Mouse (Mus musculus): ENCODE results near the gene Gm10718. TPM values are rescaled to one million over a fixed set of nuclear protein-coding genes. Genes with fewer than 3 reads are reported as not detected.
"Not testable (repeated sequence)": the region's sequence is repeated elsewhere in the genome, so short reads cannot be mapped to it uniquely, and the experiment has no call there.

The Gm10718 gene
- polyA plus RNA-seq, 1 experiment from 2014 or later = not detected

DNA sequence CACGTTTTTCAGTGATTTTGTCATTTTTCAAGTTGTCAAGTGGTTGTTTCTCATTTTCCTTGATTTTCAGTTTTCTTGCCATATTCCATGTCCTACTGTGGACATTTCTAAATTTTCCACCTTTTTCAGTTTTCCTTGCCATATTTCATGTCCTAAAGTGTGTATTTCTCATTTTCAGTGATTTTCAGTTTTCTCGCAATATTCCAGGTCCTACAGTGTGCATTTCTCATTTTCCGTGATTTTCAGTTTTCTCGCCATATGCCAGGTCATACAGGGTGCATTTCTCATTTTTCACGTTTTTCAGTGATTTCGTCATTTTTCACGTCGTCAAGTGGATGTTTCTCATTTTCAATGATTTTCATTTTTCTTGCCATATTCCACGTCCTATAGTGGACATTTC is 4.4 kb upstream of the Gm10718 start:
- H3K36me3 ChIP-seq (ENCODE audit: inconsistent target); H3K79me2 ChIP-seq (ENCODE audit: inconsistent target); H3K4me3 ChIP-seq (ENCODE audit: inconsistent target); H3K27ac ChIP-seq: not testable (repeated sequence)
- 60% methylated on average over 9 of the region's 9 CpGs for WGBS (ENCODE audit: missing documents)

DNA sequence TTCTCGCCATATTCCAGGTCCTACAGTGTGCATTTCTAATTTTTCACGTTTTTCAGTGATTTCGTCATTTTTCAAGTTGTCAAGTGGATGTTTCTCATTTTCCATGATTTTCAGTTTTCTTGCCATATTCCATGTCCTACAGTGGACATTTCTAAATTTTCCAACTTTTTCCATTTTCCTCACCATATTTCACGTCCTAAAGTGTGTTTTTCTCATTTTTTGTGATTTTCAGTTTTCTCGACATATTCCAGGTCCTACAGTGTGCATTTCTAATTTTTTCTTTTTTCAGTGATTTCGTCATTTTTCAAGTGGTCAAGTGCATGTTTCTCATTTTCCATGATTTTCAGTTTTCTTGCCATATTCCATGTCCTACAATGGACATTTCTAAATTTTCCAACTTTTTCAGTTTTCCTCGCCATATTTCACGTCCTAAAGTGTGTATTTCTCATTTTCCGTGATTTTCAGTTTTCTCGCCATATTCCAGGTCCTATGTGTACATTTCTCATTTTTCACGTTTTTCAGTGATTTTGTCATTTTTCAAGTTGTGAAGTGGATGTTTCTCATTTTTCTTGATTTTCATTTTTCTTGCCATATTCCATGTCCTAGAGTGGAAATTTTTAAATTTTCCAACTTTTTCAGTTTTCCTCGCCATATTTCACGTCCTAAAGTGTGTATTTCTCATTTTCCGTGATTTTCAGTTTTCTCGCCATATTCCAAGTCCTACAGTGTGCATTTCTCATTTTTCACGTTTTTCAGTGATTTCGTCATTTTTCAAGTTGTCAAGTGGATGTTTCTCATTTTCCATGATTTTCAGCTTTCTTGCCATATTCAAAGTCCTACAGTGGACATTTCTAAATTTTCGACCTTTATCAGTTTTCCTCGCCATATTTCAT is 3.3 kb upstream of the Gm10718 start:
- not testable (repeated sequence) for H3K79me2 ChIP-seq (ENCODE audit: inconsistent target); H3K36me3 ChIP-seq (ENCODE audit: inconsistent target); H3K27ac ChIP-seq; H3K4me3 ChIP-seq (ENCODE audit: inconsistent target)
- WGBS (ENCODE audit: missing documents) = 75% methylated on average over 18 of the region's 19 CpGs

DNA sequence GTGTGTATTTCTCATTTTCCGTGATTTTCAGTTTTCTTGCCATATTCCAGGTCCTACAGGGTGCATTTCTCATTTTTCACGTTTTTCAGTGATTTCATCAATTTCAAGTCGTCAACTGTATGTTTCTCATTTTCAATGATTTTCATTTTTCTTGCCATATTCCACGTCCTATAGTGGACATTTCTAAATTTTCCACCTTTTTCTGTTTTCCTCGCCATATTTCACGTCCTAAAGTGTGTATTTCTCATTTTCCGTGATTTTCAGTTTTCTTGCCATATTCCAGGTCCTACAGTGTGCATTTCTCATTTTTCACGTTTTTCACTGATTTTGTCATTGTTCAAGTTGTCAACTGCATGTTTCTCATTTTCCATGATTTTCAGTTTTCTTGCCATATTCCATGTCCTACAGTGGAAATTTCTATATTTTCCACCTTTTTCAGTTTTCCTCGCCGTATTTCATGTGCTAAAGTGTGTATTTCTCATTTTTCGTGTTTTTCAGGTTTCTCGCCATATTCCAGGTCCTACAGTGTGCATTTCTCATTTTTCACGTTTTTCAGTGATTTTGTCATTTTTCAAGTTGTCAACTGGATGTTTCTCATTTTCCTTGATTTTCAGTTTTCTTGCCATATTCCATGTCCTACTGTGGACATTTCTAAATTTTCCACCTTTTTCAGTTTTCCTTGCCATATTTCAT is 885 bp upstream of the Gm10718 start:
- H3K27ac ChIP-seq; H3K36me3 ChIP-seq (ENCODE audit: inconsistent target); H3K4me3 ChIP-seq (ENCODE audit: inconsistent target); H3K79me2 ChIP-seq (ENCODE audit: inconsistent target): not testable (repeated sequence)
- WGBS (ENCODE audit: missing documents) = 73% methylated on average over 13 of the region's 13 CpGs

- not testable (repeated sequence) for H3K4me3 ChIP-seq (ENCODE audit: inconsistent target); H3K27ac ChIP-seq; H3K79me2 ChIP-seq (ENCODE audit: inconsistent target); H3K36me3 ChIP-seq (ENCODE audit: inconsistent target)
- 76% methylated on average over 16 of the region's 16 CpGs for WGBS (ENCODE audit: missing documents)
These were observed 770 bp downstream of the Gm10718 start for GRCm38 (mm10) chr9:3023985-3024648.

DNA sequence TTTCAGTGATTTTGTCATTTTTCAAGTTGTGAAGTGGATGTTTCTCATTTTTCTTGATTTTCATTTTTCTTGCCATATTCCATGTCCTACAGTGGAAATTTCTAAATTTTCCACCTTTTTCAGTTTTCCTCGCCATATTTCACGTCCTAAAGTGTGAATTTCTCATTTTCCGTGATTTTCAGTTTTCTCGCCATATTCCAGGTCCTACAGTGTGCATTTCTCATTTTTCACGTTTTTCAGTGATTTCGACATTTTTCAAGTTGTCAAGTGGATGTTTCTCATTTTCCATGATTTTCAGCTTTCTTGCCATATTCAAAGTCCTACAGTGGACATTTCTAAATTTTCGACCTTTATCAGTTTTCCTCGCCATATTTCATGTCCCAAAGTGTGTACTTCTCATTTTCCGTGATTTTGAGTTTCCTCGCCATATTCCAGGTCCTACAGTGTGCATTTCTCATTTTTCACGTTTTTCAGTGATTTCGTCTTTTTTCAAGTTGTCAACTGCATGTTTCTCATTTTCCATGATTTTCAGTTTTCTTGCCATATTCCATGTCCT is 1.6 kb downstream of the Gm10718 start, which contains the start of gene Gm10717:
Gene Gm10717 (plus strand): TSS at position 506 of the 556 bp plus-strand sequence.
- not testable (repeated sequence) for H3K36me3 ChIP-seq (ENCODE audit: inconsistent target); H3K4me3 ChIP-seq (ENCODE audit: inconsistent target); H3K79me2 ChIP-seq (ENCODE audit: inconsistent target); H3K27ac ChIP-seq
- 72% methylated on average over 12 of the region's 12 CpGs for whole genome bisulfite sequencing (ENCODE audit: missing documents)

DNA sequence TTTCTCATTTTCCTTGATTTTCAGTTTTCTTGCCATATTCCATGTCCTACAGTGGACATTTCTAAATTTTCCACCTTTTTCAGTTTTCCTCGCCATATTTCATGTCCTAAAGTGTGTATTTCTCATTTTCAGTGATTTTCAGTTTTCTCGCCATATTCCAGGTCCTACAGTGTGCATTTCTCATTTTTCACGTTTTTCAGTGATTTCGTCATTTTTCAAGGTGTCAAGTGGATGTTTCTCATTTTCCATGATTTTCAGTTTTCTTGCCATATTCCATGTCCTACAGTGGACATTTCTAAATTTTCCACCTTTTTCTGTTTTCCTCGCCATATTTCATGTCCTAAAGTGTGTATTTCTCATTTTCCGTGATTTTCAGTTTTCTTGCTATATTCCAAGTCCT is 2.3 kb downstream of the Gm10718 start:
- H3K27ac ChIP-seq; H3K4me3 ChIP-seq (ENCODE audit: inconsistent target); H3K36me3 ChIP-seq (ENCODE audit: inconsistent target); H3K79me2 ChIP-seq (ENCODE audit: inconsistent target): not testable (repeated sequence)
- 75% methylated on average over 6 of the region's 6 CpGs for WGBS (ENCODE audit: missing documents)

DNA sequence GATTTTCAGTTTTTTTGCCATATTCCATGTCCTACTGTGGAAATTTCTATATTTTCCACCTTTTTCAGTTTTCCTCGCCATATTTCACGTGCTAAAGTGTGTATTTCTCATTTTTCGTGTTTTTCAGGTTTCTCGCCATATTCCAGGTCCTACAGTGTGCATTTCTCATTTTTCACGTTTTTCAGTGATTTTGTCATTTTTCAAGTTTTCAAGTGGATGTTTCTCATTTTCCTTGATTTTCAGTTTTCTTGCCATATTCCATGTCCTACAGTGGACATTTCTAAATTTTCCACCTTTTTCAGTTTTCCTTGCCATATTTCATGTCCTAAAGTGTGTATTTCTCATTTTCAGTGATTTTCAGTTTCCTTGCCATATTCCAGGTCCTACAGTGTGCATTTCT is 2.8 kb downstream of the Gm10718 start:
- not testable (repeated sequence) for H3K36me3 ChIP-seq (ENCODE audit: inconsistent target); H3K79me2 ChIP-seq (ENCODE audit: inconsistent target); H3K27ac ChIP-seq; H3K4me3 ChIP-seq (ENCODE audit: inconsistent target)
- 82% methylated on average over 5 of the region's 5 CpGs for WGBS (ENCODE audit: missing documents)

DNA sequence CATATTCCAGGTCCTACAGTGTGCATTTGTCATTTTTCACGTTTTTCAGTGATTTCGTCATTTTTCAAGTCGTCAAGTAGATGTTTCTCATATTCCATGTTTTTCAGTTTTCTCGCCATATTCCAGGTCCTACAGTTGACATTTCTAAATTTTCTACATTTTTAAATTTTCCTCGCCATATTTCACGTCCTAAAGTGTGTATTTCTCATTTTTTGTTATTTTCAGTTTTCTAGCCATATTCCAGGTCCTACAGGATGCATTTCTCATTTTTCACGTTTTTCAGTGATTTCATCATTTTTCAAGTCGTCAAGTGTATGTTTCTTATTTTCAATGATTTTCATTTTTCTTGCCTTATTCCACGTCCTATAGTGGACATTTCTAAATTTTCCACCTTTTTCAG is 3.4 kb downstream of the Gm10718 start:
- H3K36me3 ChIP-seq (ENCODE audit: inconsistent target); H3K79me2 ChIP-seq (ENCODE audit: inconsistent target); H3K4me3 ChIP-seq (ENCODE audit: inconsistent target); H3K27ac ChIP-seq: not testable (repeated sequence)
- WGBS (ENCODE audit: missing documents) = 71% methylated on average over 9 of the region's 9 CpGs

GRCm38 (mm10) chr9:3027200-3027599 is 3.9 kb downstream of the Gm10718 start:
- H3K36me3 ChIP-seq (ENCODE audit: inconsistent target); H3K4me3 ChIP-seq (ENCODE audit: inconsistent target); H3K27ac ChIP-seq; H3K79me2 ChIP-seq (ENCODE audit: inconsistent target): not testable (repeated sequence)
- 80% methylated on average over 9 of the region's 9 CpGs for WGBS (ENCODE audit: missing documents)

GRCm38 (mm10) chr9:3029276-3030000 is 6.1 kb downstream of the Gm10718 start:
- 70% methylated on average over 16 of the region's 16 CpGs for WGBS (ENCODE audit: missing documents)
- H3K79me2 ChIP-seq (ENCODE audit: inconsistent target); H3K27ac ChIP-seq; H3K4me3 ChIP-seq (ENCODE audit: inconsistent target); H3K36me3 ChIP-seq (ENCODE audit: inconsistent target): not testable (repeated sequence)

GRCm38 (mm10) chr9:3030677-3031318 is 7.5 kb downstream of the Gm10718 start:
- WGBS (ENCODE audit: missing documents) = 79% methylated on average over 10 of the region's 10 CpGs
- H3K36me3 ChIP-seq (ENCODE audit: inconsistent target); H3K27ac ChIP-seq; H3K79me2 ChIP-seq (ENCODE audit: inconsistent target); H3K4me3 ChIP-seq (ENCODE audit: inconsistent target): not testable (repeated sequence)

DNA sequence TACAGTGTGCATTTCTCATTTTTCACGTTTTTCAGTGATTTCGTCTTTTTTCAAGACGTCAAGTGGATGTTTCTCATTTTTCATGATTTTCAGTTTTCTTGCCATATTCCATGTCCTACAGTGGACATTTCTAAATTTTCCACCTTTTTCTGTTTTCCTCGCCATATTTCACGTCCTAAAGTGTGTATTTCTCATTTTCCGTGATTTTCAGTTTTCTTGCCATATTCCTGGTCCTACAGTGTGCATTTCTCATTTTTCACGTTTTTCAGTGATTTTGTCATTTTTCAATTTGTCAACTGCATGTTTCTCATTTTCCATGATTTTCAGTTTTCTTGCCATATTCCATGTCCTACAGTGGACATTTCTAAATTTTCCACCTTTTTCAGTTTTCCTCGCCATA is 11.0 kb downstream of the Gm10718 start, which contains the start of gene Gm17535:
Gene Gm17535 (plus strand): TSS at position 301 of the 400 bp plus-strand sequence.
- H3K27ac ChIP-seq; H3K36me3 ChIP-seq (ENCODE audit: inconsistent target); H3K79me2 ChIP-seq (ENCODE audit: inconsistent target); H3K4me3 ChIP-seq (ENCODE audit: inconsistent target): not testable (repeated sequence)
- 79% methylated on average over 7 of the region's 8 CpGs for WGBS (ENCODE audit: missing documents)

DNA sequence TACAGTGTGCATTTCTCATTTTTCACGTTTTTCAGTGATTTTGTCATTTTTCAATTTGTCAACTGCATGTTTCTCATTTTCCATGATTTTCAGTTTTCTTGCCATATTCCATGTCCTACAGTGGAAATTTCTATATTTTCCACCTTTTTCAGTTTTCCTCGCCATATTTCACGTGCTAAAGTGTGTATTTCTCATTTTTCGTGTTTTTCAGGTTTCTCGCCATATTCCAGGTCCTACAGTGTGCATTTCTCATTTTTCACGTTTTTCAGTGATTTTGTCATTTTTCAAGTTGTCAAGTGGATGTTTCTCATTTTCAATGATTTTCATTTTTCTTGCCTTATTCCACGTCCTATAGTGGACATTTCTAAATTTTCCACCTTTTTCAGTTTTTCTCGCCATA is 13.2 kb downstream of the Gm10718 start, which contains the start of gene Gm10715:
Gene Gm10715 (plus strand): TSS at position 301 of the 400 bp plus-strand sequence.
- whole genome bisulfite sequencing (ENCODE audit: missing documents) = 74% methylated on average over 7 of the region's 8 CpGs
- H3K27ac ChIP-seq; H3K36me3 ChIP-seq (ENCODE audit: inconsistent target); H3K4me3 ChIP-seq (ENCODE audit: inconsistent target); H3K79me2 ChIP-seq (ENCODE audit: inconsistent target): not testable (repeated sequence)

DNA sequence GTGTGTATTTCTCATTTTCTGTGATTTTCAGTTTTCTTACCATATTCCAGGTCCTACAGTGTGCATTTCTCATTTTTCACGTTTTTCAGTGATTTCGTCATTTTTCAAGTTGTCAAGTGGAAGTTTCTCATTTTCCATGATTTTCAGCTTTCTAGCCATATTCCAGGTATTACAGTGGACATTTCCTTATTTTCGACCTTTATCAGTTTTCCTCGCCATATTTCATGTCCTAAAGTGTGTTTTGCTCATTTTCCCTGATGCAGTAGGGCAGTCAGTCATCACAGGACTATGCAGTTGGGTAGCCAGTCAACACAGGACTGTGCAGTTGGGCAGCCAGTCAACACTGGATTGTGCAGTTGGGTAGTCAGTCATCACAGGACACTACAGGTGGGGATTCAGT is 14.8 kb downstream of the Gm10718 start:
- H3K36me3 ChIP-seq (ENCODE audit: inconsistent target); H3K4me3 ChIP-seq (ENCODE audit: inconsistent target); H3K27ac ChIP-seq; H3K79me2 ChIP-seq (ENCODE audit: inconsistent target): not testable (repeated sequence)
- 68% methylated on average over 4 of the region's 4 CpGs for WGBS (ENCODE audit: missing documents)

Data from macrophage (primary cell).